Mouse (Mus musculus) lung, postnatal 0 days (tissue): Measurements from ENCODE around the gene Dclre1b.

Experiments used
- CTCF ChIP-seq: IDR thresholded peaks from 2 replicates; pipeline ENCODE4 v1.5.1; 2016; ENCODE audit warnings: antibody characterized with exemption, mild to moderate bottlenecking
- EP300 ChIP-seq: IDR thresholded peaks from 2 replicates; pipeline ENCODE4 v1.6.1; 2016; ENCODE audit warnings: antibody characterized with exemption, mild to moderate bottlenecking, control low read depth

- TF ChIP-seq CTCF (no peak), EP300 (no peak)
Observed at GRCm38 (mm10) chr3:103851882-103852281, 42.6 kb upstream of the Dclre1b start.
